Mouse (Mus musculus): ENCODE data around the gene Pard3b.

DNA sequence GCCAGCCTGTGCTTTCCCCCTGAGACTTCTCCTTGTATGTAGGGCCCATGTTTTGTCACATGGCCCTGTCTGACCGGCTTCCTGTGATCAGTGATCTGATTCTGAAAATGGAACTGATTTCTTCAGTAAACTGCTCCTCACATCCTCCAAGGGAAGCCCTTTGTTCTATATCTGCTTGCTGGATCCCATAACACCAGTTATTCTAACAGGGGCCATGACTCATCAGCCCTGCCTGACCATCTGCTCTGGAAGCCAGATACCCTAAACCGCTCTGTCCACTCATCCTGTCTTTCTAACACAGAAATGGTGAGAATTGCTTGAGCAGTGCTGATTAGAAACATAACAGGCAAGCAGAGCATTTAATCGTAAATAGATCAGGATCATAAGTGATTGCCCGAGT is 910.3 kb downstream of the Pard3b start:
- no peak for TF ChIP-seq CTCF (conservative IDR thresholded peaks at IDR 0.05; ENCODE audit: low read length)
- no peak for TF ChIP-seq NANOG (IDR thresholded peaks at IDR 0.05; ENCODE audit: borderline replicate concordance, low read length)
- no peak for TF ChIP-seq POU5F1 (IDR thresholded peaks at IDR 0.05; ENCODE audit: borderline replicate concordance, low read length)
